Mouse (Mus musculus) c-Kit-positive CD71-negative TER-119-negative erythroid progenitor cells, embryonic 14.5 days (primary cell): ENCODE measurements at regions not wholly inside any gene's neighbourhood (a gene's known extent, or its start where the extent isn't known, plus 50 kb on each side); places are given as distances from the start of the nearest gene placed in this dataset.
"Not testable (repeated sequence)": the region's sequence is repeated elsewhere in the genome, so short reads cannot be mapped to it uniquely, and the experiment has no call there.

ENCODE experiments used
- DNase-seq: peaks from one replicate; pipeline ENCODE4 v3.0.0-alpha.2; 2013; ENCODE audit warnings: low read depth

- no peak for DNase-seq
Measured at GRCm38 (mm10) chr9:43520931-43521330, 210.3 kb downstream of the Trim29 start.

DNA sequence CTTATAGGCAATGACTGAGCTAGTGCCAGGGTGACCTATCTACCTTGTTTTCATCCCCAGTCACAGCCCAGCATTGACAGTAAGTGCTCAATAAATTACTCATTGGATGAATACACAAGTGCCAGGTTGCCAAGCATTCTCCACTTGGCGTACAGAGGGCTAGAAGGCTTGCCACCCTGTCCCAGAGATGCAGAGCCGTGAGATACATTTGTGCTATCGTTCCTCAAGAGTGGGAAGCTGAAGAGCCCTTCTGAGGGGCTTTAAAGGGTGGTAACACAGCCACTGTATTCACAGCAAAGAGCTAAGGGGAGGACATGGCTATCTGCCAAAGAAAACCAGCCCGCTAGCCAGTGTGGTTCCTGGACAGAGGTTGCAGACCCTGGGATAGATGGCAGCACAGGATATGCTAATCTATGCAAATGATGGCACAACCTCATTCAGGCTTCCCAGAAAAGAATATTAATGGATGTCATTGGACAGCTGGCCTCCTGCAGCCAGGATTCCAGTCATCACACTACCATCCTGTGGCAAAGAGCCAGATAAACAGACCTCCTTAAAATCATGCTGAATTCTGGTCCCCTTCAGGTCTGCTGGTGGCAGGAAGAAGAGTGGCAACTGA lies 214.4 kb downstream of the Trim29 start:
- DNase-seq: no peak

GRCm38 (mm10) chr9:43532187-43532586 lies 211.6 kb upstream of the Nectin1 start:
- DNase-seq: no peak

- DNase-seq: no peak
Measured at GRCm38 (mm10) chr9:43535967-43536366, 207.8 kb upstream of the Nectin1 start.

DNA sequence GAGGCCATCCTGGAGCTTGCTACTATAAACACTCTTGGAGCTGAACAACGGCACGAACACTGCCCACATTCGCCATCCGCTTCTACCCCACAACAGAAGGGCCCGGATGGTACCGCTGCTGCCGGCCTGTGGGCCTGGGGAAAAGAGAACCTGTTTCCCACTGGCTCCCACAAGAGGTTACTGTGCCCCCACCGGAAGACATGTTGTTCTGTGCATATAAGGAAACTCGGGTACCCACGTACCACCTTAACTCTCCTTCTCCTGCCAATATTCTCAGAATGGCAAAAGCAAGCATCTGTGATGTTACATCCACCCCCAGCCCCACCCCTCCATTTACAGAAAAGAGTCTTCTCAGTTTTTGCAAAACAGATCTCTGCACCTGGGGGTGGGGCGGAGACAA lies 206.7 kb upstream of the Nectin1 start:
- no peak for DNase-seq

DNA sequence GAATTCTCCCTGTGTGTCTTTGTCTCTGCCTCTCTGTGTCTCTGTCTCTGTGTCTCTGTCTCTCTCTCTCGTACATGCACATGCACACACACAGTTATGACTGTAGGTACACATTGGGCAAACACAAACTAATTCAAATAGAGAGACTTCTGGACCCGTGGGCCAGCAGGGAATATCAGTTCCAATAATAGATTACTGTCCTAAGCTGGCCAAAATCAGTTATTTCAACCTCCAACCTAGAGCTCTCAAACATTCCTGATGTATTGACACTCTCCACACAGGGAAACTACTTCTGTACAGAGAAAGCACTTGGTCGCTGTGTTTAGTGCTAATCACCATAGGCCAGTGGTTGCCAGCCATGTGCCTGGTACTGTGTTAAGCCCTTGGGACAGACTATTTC lies 203.7 kb upstream of the Nectin1 start:
- no peak for DNase-seq

- DNase-seq: no peak
Measured at GRCm38 (mm10) chr9:43541234-43541633, 202.6 kb upstream of the Nectin1 start.

DNA sequence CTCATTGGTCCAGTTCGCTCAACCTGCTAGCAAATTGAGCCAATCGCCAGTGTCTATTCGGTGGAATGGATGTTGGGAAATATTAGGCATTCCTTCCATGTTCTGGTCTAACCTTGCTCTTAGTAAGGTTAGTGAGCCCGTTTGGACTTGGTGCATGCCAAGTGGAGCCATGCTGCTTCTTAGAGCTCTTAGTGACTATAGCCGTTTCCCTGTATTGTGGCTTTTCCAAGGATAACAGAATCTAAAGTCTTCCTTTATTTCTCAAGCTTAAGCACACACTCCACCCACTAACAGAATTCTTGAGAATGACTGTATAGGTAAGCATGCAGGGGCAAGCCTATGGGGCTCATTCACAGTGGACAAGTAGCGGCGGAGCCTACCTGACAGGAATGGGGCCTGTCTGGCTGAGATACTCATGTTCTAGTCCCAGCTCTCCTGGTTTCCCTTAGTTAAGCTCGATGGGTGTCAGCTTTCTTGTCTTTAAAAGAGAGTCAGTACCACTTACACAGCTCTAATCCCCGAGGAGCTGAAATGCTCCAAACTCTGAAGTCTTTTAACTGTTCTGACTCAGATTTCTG lies 201.6 kb upstream of the Nectin1 start:
- no peak for DNase-seq

DNA sequence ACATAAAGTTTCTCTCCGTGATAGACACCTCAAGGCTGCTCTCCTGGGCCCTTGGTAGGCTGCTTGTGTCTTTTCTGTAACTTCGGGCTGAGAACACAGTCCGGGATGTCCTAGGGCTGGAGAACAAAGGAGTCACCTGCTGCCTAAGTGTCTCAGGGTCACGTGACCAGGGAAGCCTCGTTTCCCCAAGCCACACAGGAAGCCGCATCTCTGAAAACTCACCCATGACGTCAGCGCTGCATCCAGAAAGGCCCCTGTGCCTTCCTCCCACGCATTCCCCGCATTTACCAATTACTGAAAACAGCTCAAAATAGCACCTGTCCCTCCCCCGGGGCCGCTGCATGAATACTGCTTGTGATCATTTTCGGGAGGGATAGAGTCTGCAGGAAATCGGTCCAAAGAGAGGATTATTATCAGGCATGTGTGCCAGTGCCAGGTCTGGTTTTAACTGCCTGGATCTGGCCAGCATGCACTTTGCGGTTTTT lies 198.7 kb upstream of the Nectin1 start:
- peak; percentile 8 for DNase-seq

GRCm38 (mm10) chr9:43548883-43549282 lies 194.9 kb upstream of the Nectin1 start:
- no peak for DNase-seq

DNA sequence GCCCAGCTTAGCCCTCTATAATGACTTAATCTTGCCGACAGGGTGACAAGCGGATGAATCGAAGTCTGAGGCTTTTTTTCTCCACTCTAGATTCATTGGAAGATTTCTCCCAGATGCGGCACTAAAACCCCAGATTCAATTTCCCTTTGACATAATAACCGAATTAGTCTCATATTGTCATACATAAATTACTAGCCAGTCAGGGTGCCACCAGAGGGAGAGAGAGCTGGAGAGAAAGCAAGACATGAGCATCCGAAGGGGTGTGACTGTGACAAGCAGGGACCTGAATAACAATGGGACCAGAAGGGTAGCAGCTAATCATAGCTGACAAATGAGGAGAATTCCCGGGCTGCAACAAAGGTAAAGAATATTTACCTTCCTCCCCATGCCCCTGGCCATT lies 194.5 kb upstream of the Nectin1 start:
- no peak for DNase-seq

DNA sequence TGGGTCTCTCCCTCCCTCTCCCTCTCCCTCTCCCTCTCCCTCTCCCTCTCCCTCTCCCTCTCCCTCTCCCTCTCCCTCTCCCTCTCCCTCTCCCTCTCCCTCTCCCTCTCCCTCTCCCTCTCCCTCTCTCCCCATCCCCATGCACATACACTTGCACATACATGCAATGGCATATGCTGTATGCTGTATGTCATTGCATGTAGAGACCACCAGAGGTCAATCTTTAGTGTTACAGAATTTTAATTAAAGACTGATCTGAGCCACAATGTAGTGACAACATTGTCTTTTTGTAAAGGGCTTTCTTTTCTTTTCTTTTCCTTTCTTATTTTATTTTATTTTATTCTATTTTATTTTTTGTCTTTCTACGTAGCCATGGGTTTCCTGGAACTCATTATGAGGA lies 191.0 kb upstream of the Nectin1 start:
- DNase-seq: not testable (repeated sequence)

GRCm38 (mm10) chr9:43562016-43562415 lies 181.8 kb upstream of the Nectin1 start:
- DNase-seq: no peak

GRCm38 (mm10) chr9:43564239-43564906 lies 179.4 kb upstream of the Nectin1 start:
- DNase-seq: no peak

DNA sequence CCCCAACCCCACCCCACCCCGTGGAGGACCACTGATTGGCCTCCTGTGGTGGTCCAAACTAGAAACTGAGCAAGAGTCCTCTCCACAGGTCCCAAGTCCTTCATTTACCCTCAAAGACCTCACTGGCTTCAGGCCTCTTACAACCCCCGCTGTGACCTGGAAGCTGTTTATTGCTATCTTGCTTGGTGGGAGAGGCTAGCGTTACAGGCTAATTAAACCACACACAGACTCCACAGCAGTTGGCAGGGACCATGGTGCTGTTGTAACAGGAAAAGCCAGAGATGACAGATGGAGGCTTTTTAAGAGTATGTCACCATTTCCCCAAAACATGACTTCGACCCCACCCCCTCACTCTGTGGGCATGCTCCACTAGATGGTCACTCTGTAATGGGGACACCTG lies 174.9 kb upstream of the Nectin1 start:
- DNase-seq: no peak

DNA sequence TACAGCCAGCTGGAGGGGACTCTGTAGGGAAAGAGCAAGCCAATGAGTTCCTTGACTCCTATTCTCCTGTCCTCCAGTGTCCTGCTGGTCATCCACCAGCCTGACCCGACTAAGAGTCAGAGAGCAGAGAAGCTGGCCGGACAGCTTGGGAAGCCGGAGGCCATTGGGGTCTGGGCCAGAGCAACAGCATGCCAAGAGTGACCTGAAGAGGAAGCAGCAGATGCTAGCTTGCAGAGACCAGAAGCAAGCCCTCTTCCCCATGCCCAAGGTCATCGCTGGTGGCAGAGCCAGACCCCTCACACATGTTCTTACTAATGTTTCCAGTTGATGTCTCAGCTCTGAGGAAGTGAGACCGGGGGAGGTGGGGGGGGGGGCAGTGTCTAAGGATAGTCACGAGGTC lies 172.7 kb upstream of the Nectin1 start:
- DNase-seq: no peak

DNA sequence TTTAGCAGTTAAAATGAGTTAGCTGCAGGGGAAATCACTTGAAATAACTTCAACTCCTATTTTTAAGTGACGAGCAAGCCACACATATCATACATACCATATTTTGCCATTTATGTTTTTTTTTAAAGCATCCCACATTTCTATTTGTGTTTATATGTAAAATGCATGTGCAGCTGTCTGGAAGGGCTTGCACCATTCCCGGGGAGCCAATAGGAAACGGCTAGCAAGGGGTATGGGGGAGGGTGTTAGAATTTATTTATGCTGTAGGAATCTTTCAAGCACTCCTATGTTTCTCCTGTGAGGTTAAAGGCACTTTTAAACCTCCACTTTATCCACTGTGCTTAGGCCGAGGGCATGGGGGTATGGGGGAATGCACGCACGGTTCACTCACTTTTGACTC lies 168.1 kb upstream of the Nectin1 start:
- no peak for DNase-seq

DNA sequence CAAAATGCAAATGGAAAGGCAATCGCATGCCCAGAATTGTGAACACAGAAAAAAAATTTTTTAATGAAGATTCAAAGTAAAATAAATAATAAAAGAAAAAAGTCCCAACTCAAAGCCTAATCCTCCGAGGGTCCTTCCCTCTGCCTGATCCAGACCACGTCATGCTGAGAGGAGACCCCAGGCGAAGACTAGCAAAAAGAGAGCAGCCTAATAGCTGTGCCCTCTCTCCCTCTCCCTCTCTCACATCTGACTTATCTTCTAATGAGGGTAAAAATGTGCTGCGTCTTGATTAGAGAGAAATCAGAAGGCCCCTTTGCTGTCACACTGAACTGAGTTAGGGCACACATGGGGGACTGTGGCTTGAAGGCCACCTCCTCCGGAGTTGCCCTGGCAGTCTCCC lies 163.1 kb upstream of the Nectin1 start:
- no peak for DNase-seq

DNA sequence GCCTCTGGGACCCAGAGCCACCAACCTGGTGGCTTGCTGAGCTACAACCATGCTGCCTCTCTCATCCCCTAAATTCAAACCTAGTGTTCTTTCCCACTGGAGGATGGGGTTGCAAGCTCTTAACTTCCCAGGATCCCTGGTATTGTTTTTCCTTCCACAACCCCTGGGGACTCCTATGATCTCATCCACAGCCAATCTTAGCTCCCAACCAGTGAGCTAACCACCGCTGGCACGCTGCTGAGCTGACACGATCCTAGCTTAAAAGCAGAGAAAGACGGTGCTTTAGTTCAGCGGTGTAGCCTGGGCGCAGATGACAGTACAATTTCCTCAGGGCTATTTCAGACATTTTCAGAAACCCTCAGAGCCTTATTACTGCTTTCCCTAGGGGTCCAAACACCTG lies 158.2 kb upstream of the Nectin1 start:
- DNase-seq: no peak

GRCm38 (mm10) chr9:43593236-43593635 lies 150.5 kb upstream of the Nectin1 start:
- no peak for DNase-seq

GRCm38 (mm10) chr9:43594814-43595213 lies 149.0 kb upstream of the Nectin1 start:
- no peak for DNase-seq

- no peak for DNase-seq
Measured at GRCm38 (mm10) chr9:43595461-43595860, 148.3 kb upstream of the Nectin1 start.

DNA sequence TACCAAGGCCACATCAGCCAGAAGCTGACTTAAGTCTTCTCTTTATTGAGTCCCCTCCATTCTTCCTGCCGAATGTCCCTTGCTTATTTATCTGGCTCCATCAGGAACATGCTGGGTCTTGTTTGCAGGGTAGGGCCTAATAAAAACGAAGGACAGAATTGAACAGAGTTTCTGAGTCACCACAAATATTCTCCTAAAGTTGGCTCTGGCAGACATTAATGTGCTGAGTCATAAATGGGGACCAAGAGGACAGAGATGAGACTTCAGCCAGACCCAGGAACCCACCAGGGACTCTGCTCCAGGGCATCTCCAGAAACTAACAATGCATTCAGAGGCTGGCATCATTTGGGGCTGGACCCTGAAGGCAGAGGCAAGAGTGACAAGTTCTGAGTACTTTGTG lies 143.4 kb upstream of the Nectin1 start:
- no peak for DNase-seq

- no peak for DNase-seq
Measured at GRCm38 (mm10) chr9:43617632-43618031, 126.2 kb upstream of the Nectin1 start.
